Mouse (Mus musculus): ENCODE data around the gene Morc2a.
"Not testable (repeated sequence)": the region's sequence is repeated elsewhere in the genome, so short reads cannot be mapped to it uniquely, and the experiment has no call there.

The Morc2a gene

DNA sequence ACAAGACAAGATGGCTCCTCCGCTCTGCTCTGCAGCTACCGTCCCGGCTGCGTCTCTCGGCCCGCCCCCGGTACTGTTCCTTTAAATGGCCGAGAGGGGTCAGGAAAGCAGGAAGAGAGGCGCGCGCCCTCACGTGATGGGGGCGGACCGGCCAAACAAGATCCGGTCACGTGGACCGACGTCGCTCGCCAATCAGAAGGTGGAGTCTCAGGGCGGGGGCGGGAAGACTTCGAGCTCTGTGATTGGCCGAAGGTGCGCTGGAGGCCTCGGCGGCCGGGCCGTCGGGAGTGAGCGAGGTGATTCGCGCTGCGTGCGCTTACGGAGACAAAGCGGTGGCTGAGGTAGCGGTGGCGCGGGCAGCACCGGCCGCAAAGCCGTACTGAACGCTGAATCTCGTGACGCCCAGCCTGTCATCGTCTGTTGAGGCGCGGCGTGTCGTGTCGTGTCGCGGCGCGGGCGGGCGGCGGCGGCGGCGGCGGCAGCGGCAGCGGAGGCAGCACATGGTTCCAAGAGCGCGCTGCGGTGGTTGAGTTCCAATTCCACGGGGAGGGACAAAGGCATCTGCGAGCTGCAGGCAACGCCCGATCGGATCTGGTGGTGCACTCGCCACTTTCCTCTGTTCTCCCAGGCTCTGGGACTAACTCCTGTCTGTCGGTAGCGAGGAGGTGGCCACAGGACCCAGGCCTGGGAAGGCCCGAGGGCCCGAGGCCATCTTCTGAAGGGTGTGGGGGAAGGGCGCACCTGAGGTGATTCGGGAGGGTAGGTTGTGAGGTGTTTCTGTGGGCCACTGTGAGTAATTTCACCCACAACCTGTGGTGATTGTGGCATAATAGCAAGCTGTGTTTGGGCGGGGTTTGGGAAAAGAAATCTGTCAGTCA is at the start of gene Morc2a:
Gene Morc2a (plus strand): TSS at position 228 of the 878 bp plus-strand sequence.
- peak; percentile 98 for DNase-seq (ENCODE audit: low spot score)

DNA sequence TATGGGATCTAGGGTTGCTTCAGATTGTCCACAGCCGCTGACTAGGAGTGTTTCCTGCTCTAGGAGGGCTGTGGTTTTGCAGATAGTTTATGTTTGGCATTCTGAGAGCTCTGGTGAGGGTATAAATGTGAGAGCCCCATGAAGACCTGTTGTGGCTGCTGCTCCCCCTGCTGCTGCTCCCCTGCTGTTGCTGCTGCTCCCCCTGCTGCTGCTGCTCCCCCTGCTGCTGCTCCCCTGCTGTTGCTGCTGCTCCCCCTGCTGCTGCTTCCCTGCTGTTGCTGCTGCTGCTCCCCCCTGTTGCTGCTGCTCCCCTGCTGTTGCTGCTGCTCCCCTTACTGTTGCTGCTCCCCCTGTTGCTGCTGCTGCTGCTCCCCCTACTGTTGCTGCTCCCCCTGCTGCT is 47.0 kb upstream of the Morc2a start:
- not testable (repeated sequence) for DNase-seq (ENCODE audit: low spot score)

DNA sequence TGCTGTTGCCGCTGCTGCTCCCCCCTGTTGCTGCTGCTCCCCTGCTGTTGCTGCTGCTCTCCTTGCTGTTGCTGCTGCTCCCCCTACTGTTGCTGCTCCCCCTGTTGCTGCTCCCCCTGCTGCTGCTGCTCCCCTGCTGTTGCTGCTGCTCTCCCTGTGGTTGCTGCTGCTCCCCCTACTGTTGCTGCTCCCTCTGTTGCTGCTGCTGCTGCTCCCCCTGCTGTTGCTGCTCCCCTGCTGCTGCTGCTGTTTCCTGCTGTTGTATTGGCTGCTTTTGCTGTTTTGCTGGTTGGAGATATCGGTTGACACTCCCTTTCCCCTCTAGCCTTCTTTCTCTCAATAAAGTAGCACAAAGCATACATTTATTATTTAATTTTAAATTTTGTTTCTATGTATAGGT is 46.3 kb upstream of the Morc2a start:
- DNase-seq (ENCODE audit: low spot score) = peak; percentile 19

DNA sequence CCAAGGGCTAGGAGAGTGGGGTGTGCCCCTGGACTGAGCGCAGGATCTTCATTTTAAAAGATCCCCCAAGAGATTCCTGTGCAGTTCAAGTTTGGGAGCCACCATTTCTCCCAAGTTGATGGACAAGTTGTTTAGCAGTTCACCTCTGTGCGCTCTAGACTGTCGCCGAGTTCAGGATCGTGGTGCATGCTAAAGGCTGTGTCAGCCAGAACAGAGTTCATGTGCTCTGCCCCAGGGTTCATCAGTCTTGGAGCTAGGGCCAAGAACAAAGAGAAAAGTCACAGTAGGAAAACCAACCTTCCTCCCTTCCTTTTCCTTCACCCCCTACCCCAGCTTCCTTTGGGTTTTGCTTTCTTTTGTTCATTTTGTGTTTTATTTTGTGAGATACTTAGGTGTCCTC is 42.5 kb upstream of the Morc2a start:
- DNase-seq (ENCODE audit: low spot score) = no peak

DNA sequence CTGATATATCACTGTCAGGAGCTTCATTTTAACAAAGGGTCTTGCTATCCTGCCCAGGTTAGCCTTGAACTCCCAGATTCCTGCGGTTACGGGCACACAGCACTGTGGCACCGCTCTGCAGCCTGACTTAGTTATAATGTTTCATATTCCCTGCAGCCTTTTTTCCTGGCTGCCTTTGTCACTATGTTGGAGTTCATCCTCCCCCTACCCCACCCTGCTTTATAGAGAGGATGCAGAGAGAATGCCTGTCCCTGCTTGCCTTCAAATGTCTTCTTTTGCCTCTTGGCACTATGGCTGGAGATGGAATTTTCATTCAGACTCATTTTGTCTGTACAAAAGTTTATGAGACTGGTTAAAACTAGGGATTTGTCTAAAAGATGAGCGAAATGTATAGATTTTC is 33.4 kb upstream of the Morc2a start:
- DNase-seq (ENCODE audit: low spot score) = no peak

DNA sequence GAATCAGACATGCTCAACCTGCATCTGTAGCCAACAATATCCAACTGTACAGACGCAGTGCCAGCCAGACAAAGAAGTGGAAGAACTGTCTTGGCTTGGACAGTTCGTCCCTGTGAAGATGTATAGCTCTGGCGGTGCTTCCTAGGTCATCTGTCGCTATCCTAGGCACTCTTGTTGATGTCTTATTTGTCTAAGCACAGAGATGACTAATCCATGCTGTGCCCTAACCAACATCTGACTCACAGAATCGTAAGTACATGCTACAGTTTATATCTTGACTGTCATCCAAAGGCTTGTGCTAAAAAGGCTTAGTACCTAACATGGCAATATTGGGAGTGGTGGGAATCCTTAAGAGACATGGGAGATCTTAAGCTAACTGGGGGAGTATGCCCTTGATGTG is 26.2 kb upstream of the Morc2a start:
- no peak for DNase-seq (ENCODE audit: low spot score)

DNA sequence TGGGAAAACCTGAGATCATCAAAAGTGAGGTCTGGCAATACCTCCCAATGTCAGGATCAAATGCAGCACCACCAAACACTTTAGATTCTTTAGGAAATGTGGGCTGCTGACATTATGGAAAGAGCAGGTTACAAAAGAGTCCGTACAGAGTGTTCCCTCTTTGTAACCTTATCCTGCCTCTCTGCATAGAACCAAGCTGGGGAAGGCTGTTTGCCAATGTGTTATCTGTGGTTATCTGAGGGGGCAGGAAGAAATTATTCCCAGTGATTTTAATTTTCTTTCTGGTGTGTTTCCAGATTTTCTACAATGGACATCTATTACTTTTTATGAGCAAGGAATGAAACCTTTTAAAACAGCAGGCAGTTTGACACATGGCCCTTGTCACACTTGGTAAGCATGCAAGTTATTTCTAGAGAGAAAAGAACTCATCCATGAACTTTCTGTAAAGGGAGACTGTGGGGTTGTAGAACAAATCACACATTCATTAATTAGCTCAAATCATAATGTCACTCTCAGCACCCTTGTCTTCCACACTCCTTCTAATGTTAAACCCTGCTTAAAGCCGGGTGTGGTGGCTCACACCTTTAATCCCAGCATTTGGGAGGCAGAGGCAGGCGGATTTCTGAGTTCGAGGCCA is 24.5 kb upstream of the Morc2a start:
- no peak for DNase-seq (ENCODE audit: low spot score)

DNA sequence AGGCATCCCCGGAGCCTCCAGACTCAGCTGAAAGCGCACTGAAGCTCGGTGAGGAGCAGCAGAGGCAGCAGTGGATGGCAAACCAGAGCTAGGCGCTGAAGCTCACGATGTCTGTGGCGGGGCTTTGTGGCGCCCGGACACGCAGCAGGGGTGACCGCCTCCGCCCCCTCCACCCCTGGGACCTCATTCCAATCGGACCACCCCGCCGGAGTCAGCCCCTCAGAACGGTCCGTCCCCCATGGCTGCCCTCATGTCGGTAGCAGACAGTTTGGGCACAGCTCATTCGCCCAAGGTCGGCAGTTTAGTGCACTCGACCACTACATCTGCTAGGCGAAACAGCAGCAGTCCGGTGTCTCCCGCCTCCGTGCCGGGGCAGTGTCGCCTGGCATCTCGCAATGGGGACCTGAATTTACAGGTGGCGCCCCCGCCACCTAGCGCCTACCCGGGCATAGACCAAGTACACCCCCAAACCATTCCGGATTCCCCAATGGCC is 19.9 kb upstream of the Morc2a start:
- DNase-seq (ENCODE audit: low spot score) = no peak

DNA sequence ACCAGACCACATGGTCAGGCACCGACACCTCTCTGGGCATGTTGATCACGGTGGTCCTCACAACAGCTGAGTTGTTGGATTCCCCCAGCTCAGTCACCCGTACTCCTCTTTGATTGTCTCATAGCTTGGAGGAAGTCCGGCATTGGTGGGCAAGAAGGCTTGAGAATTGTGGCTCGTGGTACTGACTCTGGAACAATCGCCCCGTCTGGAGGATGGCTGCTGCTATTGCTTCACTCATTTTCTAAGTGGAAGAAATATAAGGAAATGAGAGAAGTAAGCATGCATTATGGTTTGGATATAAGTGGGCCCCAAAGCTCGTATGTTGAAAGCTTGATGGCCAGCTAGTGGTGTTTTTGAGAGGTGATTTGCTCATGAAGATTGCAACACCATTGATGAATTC is 15.7 kb upstream of the Morc2a start:
- DNase-seq (ENCODE audit: low spot score) = not testable (repeated sequence)

DNA sequence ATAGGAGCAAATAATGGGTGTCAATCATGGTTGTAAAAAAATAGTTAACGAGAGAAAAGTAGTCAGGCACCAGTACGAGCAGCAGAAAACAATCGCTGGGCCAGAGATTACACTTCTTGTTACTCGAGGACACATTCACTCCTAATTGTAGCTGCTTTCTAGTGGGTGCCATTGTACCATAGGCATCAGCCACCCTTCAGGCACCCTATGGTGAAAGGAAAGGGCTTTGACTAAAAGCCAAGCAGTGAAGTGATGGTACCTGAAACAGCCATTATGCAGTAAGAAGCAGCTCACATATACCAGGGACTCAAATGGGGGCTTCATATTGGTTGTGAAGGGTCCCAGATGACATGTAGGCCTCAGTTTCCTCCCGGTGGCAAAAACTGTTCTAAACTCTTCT is 1.3 kb upstream of the Morc2a start:
- no peak for DNase-seq (ENCODE audit: low spot score)

DNA sequence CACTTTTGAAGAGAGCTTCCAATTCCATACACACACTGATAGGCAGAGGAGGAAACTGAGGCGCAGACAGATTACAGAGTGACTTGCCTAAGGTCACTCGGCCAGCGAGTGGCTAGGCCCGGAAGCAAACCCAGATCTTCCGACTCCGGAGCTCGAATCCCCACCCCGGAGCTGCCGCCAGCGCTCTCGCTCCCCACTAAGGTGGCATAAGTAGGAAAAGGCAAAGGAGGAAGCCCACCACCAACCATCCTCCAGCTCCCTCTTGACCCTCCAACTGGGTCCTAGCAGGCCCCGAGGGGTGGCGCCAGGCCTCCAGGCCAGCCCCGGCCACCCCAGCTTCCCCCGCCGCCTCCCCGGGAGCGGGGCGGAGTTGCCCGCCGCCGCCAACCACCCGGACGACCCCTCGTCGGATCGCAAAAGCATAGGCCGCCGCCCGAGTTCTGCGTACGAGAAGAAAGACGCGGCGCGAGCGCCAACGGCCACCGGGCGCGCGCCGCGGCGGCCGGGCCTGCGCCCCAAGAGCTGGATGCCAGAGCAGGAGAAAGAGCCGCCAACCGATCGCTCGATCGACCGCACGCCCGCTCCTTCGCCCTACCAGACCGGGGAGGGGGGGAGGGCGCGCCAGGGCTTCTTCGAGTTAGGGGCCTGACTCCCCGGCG is 557 bp upstream of the Morc2a start:
- peak; percentile 66 for DNase-seq (ENCODE audit: low spot score)

DNA sequence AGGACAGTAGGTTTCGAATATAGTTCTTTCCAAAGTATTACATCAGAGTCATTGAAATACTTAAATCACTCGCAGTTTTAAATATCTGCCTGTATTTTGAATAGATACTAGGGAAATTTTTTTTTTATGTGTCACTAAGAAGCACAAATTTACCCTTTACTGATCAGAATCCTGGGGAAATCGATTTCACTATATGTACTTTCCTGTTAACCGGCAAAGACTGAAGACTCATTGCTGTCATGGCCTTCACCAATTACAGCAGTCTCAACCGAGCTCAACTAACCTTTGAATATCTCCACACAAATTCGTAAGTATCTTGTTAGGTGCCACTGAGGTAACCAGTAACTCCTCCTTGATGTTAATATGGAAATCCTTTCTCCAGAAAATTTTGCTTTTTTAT is 1.1 kb downstream of the Morc2a start:
- no peak for DNase-seq (ENCODE audit: low spot score)

DNA sequence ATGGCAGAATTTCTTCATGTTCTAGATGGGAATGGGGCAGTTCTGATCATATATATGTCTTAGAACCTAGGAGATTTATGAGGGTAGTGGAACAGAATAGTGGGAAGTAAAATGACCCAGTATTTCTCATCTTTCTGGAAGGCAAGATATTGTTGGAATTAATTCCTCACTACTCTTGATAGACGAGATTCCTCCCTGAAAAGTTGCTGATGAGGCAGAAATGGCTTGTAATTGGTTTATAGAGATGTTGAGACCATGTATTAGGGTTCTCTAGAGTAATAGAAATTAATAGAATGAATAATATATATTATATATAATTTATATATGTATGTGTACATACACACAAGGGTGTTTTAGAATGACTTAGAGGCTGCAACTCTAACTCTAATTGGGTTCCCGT is 13.0 kb downstream of the Morc2a start:
- no peak for DNase-seq (ENCODE audit: low spot score)

DNA sequence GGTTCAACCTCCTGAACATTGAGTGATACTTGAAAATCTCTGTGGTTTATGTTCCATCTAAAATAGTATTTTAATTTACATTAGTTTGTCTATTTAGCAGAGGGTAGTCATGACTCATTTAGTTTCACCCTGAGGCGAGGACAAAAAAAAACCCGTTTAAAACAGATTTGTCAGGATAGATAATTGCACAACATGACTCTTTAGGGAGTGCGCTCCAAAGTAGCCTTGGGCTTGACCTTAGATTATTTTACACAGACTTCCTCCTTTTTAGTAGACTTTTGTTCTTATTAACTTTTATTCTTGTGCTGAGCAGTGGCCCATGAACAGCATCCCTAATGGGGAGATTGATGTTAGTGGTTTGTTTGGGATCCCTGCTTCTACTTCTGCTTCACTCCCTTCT is 18.5 kb downstream of the Morc2a start:
- DNase-seq (ENCODE audit: low spot score) = no peak

DNA sequence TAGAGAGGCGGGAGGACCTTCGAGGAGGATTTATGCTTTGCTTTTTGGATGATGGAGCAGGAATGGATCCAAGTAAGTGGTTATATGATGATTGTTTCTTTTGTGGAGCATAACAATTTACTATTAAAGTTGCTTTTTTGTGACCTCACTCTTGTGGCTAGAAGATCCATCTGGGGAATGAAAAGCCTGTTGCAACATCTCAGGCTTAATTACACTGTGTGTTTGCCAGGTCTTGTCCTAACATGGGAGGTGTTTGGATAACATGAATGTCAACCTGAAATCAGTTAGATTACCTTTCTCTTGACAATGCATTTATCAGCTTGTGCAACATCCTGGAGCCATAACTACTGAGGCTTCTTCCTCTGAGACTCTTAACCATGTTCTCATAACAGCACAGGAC is 19.8 kb downstream of the Morc2a start:
- DNase-seq (ENCODE audit: low spot score) = no peak

DNA sequence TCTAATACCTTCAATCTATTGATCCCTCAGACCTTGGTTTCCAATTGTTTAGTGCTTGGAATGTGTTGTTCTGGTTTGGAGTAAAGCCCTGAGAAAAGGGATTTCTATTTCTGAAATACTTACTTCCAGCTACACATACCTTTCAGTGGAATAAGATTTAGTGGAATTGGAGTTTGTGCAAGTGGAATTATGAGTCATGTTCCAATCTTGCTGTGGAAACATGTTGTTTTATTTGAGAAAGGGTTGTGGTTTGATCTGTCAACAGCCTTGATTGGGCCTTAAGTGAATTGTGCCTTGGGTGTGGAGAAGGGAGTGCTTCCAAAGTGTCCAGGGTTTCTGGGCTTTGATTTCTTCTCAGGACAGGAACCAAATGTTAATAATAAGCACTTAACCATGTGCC is 20.9 kb downstream of the Morc2a start:
- no peak for DNase-seq (ENCODE audit: low spot score)

DNA sequence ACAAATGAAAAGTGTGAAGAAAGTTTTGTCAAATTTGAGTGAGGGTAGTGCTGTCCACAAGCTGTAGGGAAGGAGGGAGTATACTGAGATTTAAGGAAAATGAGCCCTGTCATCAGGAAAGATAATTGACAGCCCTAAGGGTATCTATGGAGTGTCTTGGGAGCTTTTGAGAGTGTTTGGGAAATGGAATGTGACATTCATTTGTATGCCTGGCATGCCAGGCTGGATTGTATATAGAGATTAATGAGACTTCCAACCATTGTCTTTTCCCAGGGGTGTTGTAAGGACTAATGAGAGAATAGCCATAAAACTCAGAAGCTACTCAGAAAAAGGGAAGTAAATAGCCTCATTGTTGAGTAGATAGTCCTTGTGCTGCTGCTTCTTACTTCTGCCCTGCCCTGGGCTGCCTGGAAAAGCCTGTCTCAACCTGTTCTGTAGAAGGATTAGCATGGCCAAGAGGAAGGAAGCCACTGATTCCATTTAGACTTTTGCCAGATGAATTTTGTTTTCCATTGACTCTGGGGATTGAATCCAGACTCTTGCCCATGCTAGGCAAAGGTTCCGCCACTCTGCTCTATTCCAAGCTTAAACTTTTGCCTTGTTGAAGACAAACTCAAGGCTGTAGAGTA is 22.1 kb downstream of the Morc2a start:
- no peak for DNase-seq (ENCODE audit: low spot score)

DNA sequence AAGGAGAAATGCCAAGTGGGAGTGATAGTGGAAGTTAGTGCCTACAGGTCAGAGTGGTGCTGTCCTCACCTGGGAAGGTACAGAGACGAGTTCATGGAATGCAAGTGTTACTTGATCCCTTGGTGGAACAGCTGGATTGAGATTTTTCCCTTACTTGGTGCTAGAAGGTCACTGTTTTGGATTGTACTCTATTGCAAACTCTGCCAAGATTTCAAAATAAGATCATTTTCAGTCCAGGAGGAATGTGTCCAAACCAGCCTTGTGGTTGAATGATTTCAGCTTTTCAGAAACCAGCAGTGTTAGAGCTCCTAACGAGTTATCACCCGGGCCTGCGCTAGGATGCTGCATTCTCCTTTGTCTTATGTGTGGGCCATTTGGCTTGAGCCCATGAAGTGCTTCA is 25.6 kb downstream of the Morc2a start:
- DNase-seq (ENCODE audit: low spot score) = no peak

DNA sequence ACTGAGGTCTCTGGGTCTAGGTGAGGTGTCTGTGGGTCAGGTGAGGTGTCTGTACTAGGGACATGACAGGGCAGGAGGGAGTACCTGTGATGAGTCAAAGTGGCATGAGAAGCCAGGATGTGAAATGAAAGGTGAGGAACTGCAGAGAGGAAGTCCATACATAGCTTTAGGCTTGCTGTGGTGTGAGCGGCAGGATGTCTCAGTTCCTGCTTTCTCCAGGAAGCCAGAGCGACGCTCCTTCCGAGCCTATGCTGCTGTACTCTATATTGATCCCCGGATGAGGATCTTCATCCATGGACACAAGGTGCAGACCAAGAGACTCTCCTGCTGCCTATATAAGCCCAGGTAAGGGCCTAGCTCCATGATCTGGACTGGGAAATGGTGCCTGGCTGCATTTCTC is 27.4 kb downstream of the Morc2a start:
- no peak for DNase-seq (ENCODE audit: low spot score)

DNA sequence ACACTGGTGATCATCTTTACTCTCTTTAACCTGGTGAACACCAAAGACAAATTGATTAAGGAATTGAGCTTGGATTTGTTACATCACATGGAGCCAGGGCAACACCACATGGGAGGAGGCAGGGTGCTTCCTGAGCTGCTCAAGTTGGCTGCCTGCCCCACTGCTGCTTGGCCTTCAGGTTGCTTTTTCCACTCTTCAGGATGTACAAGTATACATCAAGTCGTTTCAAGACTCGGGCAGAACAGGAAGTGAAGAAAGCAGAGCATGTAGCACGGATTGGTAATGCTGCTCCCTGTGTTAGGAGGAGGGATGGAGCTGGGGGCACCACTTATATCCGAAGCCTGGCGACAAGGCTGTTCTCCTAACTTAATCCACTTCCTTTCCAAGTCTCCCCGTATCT is 28.2 kb downstream of the Morc2a start:
- no peak for DNase-seq (ENCODE audit: low spot score)

DNA sequence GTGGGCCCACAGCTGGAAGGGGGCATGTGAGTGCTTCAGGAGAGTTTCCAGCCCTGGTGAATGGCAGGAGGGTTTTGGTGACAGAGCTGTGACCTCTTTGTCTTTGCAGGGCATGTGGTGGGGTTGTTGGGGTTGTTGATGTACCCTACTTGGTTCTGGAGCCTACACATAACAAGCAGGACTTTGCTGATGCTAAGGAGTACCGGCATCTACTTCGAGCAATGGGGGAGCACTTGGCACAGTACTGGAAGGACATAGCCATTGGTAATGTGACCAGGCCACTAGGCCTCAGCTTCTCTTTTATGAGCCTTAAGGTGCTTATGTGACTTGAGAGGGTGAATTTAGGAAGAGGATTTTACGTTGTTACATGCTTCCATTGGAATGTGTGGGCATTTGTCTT is 30.8 kb downstream of the Morc2a start:
- DNase-seq (ENCODE audit: low spot score) = no peak

DNA sequence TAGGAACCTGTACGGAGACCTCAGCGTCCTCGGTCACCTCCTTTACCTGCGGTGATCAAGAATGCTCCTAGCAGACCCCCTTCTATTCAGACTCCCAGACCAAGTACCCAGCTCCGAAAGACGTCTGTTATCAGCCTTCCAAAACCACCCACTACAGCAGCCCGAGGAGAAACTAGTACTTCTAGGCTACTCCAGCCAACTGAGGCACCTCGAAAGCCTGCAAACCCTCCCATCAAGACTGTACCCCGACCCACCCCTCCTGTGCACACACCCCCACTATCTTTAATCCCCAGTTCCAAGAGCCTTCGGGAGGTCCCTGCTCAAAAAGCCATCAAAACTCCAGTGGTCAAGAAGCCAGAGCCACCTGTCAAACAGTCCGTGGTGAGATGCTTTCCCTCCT is 34.7 kb downstream of the Morc2a start:
- no peak for DNase-seq (ENCODE audit: low spot score)

DNA sequence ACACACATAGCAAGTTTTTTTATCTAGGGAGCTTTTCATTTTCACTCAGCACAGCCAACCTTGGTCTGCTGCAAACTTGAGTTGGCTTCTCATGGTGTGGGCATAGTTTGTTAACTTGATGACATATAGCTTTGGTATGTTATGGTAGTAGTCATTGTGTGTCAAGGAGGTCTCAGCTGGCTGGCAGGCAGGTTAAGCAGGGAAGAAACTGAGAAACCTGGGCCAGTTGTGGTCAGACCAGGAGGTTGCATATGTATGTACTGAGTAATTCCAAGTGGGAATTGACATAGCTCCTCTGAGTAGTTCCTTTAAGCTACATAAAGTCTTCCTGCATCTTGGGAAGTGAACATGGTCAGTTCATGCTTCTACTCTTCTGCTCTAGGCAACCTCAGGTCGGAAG is 35.2 kb downstream of the Morc2a start:
- DNase-seq (ENCODE audit: low spot score) = no peak
